Mouse (Mus musculus): ENCODE results near the gene Cacna1s.

Cacna1s gene

GRCm38 (mm10) chr1:136050312-136051012 is 2.1 kb upstream of the Cacna1s start, which contains the start of gene Ascl5:
Ascl5 (plus strand) TSS chr1:136050804.
- no peak for DNase-seq (ENCODE audit: low read depth in 1 of 2, low spot score in 2 of 2)

DNA sequence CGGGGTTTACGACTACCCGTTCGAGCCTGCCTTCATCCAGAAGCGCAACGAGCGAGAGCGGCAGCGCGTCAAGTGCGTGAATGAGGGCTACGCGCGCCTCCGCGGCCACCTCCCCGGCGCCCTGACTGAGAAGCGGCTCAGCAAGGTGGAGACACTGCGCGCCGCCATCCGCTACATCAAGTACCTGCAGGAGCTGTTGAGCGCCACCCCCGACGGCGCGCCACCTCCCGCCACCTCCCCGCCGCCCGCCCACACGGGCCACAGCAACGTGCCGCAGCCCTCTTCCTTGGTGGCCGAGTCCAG is 1.6 kb upstream of the Cacna1s start:
- no peak for DNase-seq (ENCODE audit: low read depth in 1 of 2, low spot score in 2 of 2)

DNA sequence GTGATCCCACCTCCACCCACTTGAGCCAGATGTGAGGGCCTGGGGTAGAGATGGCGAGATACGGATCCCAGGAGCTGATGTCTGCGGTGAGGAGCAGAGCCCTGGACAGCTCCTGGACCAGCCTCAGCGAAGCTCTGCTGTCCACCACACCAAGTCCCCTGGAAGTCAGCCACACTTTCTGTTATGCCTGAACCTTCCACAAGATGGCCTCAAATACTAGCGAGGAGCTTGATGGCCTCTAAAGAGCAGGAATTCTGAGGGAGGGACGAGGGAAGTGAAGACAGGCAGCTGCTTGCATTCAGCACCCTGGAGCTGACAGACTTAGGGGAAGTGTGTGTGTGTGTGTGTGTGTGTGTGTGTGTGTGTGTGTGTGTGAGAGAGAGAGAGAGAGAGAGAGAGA is 1.1 kb upstream of the Cacna1s start:
- no peak for DNase-seq (ENCODE audit: low read depth in 1 of 2, low spot score in 2 of 2)

- DNase-seq (ENCODE audit: low read depth in 1 of 2, low spot score in 2 of 2), result no peak
Measured at GRCm38 (mm10) chr1:136055771-136056170, 3.2 kb downstream of the Cacna1s start.

DNA sequence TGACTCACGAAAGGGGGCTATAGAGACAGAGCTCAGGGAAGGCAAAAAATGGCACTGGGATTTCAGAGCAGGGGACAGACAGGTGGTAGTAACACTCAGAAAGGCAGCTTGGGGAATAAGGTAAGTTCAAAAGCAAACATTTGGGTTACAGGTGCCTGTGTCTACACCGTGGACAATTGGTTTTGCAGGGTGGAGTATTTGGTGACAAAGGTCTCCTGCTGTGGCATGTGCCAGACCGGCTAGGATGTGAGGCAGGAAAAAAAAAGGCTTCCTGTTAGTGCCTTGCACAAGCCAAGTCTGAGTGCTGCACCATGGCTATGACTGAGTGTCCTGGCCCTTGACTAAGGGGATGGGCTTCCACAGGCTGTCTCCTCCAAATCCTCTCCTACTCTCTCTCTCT is 6.0 kb downstream of the Cacna1s start:
- no peak for DNase-seq (ENCODE audit: low read depth in 1 of 2, low spot score in 2 of 2)

GRCm38 (mm10) chr1:136061041-136061789 is 8.7 kb downstream of the Cacna1s start:
- no peak for DNase-seq (ENCODE audit: low read depth in 1 of 2, low spot score in 2 of 2)

DNA sequence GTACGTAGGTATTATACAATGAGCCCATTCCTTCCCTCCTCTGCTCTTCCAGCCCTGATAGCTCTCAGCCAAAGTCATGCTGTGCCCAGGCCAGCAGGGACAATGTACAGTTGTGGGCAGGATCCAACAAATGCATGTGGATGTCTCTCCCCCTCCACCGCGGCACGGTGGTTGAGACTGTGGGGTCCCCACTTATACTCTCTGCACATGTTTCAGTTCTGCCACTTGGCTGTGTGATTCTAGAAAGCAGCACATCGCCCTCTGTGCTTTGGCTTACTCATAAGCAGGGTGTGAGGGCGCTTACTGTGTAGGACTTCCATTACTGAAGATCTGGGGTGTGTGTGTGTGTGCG is 9.2 kb downstream of the Cacna1s start:
- DNase-seq (ENCODE audit: low read depth in 1 of 2, low spot score in 2 of 2), result no peak

DNA sequence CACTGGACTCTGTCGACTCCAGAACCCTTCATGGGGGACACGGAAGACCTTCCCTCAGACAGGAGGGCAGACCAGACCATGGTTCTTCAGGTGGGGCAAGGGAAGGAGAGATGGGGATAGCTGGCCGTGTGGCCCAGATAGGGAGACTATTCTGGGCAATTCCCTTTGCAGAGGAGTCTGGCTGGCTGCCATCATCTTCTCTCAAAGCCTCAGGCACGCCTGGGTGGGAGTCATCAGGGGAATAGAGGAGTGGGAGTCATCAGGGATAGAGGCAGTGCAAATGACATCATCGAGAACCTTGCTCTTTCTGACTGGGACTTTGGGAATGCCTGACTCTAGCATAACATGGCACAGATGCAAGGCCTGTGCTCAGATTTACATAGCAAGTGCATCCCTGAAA is 11.4 kb downstream of the Cacna1s start:
- DNase-seq (ENCODE audit: low read depth in 1 of 2, low spot score in 2 of 2), result no peak

DNA sequence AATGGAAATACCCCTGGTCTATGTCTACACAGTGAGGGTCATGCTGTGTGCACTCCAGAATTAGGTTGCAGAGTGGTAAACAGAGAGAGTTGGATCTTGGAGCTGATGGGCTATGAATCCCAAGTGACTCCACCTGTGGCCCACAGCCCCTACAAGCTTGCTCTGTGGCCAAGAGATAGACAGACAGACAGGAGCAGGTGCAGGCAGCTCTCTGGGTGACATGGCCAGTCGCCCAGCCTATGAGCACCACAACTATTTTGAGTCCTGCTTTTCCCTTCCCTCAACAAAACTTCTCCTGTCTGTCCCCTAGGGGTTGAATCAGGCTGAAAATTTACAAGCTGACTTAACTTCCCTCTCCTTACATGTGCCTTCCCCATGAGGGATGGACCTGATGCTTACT is 14.1 kb downstream of the Cacna1s start:
- DNase-seq (ENCODE audit: low read depth in 1 of 2, low spot score in 2 of 2), result no peak

DNA sequence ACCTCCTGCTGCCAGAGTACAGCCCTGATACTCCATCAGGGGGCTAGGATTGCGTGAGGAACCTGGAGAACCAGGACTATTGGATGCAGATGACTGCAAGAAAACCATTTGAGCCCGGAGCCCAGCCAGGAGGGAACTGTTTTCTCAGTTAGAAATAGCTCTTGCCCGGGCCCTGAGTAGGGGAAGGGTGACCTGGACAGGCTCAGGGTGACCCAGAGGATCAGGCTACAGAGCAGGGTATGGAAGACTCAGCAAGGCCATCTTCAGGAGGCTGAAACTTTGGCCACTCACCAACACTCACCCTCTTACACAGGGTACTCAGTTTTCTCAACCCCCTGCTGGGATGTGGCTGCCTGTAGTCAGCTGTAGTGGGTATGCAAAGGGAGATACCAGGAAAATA is 15.0 kb downstream of the Cacna1s start:
- DNase-seq (ENCODE audit: low read depth in 1 of 2, low spot score in 2 of 2), result no peak

- DNase-seq (ENCODE audit: low read depth in 1 of 2, low spot score in 2 of 2), result no peak
Measured at GRCm38 (mm10) chr1:136076086-136076485, 23.5 kb downstream of the Cacna1s start.

DNA sequence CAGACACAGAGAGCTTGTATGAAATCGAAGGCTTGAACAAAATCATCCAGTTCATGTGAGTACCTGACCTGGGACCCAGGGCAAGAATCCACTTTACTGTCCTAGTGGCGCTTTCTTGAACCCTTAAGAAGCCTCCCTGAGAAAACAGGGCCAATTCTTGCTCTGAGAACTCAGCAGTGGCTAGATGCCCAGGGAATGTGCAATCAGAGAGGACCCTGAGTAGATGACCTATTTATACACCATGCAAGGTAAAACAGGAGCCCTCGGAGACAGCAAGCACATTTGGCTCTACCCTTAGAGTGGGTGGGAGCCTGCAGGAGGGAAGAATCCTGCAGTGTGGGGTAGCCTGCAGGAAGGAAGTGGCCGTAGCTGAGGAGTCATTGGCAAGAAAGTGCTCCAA is 25.1 kb downstream of the Cacna1s start:
- DNase-seq (ENCODE audit: low read depth in 1 of 2, low spot score in 2 of 2), result no peak

DNA sequence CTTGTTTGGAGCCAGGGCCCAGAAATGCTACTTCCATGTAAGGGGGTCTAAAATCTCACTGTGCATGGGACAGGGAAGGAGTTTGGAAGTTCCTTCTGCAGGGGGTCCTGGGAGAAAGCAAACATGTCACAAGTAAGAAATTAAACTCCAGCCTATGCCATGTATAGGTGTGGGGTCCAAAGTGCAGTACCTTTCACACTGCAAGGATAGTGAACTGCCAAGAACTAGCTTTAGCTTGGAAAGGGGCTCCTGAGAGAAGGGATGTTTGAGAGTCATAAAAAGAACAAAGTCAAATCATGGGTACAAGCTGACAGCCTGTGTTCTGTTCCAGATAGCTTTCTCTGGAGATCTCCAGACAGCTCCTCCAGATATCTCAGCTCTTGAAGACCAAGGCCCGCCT is 28.6 kb downstream of the Cacna1s start:
- DNase-seq (ENCODE audit: low read depth in 1 of 2, low spot score in 2 of 2), result no peak

GRCm38 (mm10) chr1:136085988-136086685 is 33.6 kb downstream of the Cacna1s start:
- no peak for DNase-seq (ENCODE audit: low read depth in 1 of 2, low spot score in 2 of 2)

DNA sequence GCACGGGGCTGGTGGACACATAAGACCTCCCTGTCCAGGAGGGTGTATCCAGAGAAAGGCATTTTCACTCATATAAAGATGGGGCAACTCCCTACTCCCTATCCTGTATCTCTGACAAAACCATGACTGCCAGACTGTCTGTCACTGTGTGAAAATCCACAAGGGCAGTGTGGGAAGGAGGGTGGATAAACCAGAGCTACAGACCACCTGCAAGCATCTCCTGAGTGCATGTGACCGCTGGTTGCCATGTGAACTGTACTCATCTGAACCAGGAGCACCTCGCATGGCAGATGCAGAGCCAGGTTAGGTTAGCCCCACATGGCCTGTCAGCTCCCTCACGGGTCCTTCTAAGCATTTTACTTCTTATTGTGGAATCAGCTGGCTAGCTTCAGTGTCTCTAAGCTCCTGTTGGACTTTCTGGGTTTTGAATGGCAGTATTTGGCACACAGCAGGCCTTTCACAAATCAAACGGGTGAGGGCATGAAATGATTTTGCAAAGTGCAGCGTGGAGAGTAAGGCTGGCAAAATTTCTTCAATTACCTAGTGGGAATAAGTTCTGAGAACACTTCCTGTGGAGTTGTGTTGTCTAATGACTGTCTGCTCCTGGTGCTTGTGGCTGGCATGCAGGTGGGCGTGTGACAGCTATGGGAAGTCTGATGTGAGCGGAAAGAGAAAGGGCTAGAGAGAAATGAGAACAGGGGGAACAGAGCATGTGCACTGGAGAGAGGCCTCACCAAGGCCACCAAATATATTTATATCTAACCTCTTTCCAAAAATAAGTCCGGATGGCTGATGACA is 37.0 kb downstream of the Cacna1s start:
- no peak for DNase-seq (ENCODE audit: low read depth in 1 of 2, low spot score in 2 of 2)

GRCm38 (mm10) chr1:136093726-136094125 is 41.2 kb downstream of the Cacna1s start:
- DNase-seq (ENCODE audit: low read depth in 1 of 2, low spot score in 2 of 2), result no peak

GRCm38 (mm10) chr1:136094807-136095206 is 42.3 kb downstream of the Cacna1s start:
- no peak for DNase-seq (ENCODE audit: low read depth in 1 of 2, low spot score in 2 of 2)

DNA sequence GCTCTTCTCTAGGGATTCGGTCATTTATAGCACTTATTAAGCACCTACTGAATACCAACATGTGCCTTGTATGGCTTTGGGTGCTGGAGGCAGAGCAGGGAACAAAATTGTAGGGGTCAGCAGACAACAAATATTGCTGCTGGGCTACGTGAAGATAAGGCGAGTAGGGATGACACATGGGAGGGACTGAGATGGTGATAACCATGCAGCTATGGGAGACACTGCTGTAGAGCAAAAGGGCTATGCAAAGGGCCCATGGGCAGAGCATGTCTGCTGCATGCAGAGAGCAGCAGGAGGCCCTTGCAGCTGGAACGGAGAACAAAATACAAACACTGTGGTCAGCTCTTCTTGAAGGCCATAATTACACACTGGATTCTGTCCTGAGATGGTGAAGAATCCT is 49.5 kb downstream of the Cacna1s start:
- no peak for DNase-seq (ENCODE audit: low read depth in 1 of 2, low spot score in 2 of 2)

DNA sequence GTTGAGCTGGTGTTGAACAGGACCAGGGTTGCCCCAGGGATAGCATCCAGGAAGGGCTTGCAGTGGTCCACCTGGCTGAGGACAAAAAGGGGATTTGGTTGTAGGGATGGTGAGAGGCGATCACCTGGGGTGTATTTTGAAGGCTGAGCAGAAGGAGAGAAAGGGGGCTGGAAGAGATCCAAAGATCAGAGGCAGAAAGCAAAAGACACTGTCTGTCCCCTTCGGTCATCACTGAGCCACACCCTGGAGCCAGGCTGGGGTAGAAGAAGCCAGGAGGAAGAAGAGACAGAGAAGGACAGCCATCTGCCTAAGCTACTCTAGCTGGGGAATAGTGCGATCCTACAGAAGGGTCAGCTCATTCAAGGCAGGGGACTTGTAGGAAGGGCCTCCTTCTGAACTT is 50.0 kb downstream of the Cacna1s start:
- no peak for DNase-seq (ENCODE audit: low read depth in 1 of 2, low spot score in 2 of 2)

GRCm38 (mm10) chr1:136102981-136103380 is 50.4 kb downstream of the Cacna1s start:
- DNase-seq (ENCODE audit: low read depth in 1 of 2, low spot score in 2 of 2), result no peak

DNA sequence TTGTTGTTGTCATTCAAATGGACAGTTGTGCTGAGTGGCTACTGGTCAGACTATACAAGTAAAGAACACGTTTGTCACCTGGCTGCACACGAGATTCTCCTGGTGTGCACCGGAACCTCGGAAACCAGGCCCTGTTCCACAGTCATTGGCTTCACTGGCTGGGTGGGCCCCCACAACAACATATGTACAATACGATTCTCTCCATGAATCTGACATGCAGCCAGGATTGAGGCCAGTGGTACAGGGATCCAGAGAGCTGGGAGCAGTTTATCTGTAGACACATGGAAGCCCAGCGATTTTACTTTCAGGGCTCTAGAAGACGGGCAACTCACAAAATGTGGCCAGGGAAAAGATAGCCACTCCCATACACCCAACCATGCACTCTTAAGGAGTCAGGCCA is 51.1 kb downstream of the Cacna1s start:
- DNase-seq (ENCODE audit: low read depth in 1 of 2, low spot score in 2 of 2), result no peak

GRCm38 (mm10) chr1:136104741-136105140 is 52.2 kb downstream of the Cacna1s start:
- DNase-seq (ENCODE audit: low read depth in 1 of 2, low spot score in 2 of 2), result no peak
